Mouse (Mus musculus): ENCODE measurements around the gene Camk2g. TPM values are rescaled to one million over a fixed set of nuclear protein-coding genes. Genes with fewer than 3 reads are reported as not detected.

The Camk2g gene
- 0.35 and 0.38 TPM in 2 replicates for polyA plus RNA-seq (2012)

DNA sequence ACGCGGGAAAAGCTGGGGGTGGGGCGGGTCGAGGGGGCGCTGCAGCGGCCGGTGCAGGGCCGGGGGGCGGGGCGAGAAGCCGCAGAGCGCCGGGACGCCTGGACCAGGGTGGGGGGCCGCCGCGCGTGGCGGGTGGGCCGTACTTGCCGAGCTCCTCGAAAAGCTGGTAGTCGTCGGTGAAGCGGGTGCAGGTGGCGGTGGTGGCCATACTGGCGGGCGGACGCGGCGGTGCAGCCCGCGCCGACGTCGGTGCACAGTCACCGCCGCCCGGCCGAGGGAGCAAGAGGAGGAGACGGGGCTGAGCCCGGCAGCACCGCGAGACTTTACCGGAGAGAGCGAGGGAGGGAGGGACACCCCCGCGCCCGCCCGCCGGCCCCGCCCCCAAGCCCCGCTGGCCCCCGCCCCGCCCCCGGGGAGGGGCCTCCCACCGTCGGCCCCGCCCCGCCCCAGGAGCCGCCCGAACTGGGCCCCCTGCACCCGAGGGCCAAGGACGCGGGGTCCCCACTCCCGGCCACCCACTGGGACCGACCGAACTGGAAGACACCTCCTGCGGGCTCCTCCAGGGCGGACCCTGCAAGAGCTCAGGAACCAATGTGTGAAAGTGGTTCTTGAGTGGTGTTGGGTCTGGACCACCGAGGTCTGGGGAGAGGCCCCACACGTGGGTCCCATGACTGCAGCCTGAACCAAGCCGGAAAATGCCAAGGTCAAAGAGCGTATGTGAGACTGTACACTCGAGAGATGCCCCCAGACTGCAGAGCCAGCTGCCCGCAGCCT is at the start of gene Camk2g:
Gene Camk2g (minus strand): TSS at position 331 of the 774 bp plus-strand sequence.
- Histone ChIP-seq H3K4me3 (replicated peaks) (peak within 1 kb of the TSS; percentile 84), H3K27me3 (ENCODE audit: control insufficient read depth) (0 out of 2 replicates have a peak, but pooled peaks cover 3% of the 10 kb centered on the region), H3K4me1 (ENCODE audit: control insufficient read depth) (peaks cover 29% of the 10 kb centered on the region), H3K9me3 (ENCODE audit: control insufficient read depth, low read length) (no peaks in the 10 kb centered on the region), H3K36me3 (ENCODE audit: control insufficient read depth) (peaks cover 19% of the 10 kb centered on the region)
- TF ChIP-seq GATA1 (IDR thresholded peaks at IDR 0.05; ENCODE audit: low read length) (no peak), TAL1 (IDR thresholded peaks at IDR 0.05; ENCODE audit: low read length) (no peak)

DNA sequence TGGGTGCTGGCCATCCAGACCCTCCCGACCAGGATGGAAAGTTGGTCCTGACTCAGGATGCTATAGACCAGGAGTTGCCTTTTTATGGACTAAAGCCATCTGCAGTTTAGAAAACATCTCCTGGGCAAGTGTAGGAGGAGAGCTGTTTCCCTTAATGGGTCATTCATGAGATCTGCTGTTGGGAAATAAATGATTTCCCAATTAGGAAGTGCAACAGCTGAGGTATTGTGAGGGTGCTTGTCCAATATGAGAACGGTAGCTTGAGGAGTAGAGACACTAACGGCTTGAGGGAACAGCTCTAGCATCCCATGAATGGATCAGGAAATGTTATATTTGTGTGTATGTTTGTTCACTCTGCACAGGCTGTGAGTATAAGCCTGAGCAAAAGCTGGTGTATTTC is 48.7 kb upstream of the Camk2g start:
- Histone ChIP-seq H3K4me1 (ENCODE audit: control insufficient read depth) (no peaks in the 10 kb centered on the region), H3K9me3 (ENCODE audit: control insufficient read depth, low read length) (no peaks in the 10 kb centered on the region), H3K36me3 (ENCODE audit: control insufficient read depth) (no peaks in the 10 kb centered on the region), H3K4me3 (replicated peaks) (no peak overlapping the region), H3K27me3 (ENCODE audit: control insufficient read depth) (peaks cover 21% of the 10 kb centered on the region)
- TF ChIP-seq GATA1 (IDR thresholded peaks at IDR 0.05; ENCODE audit: low read length), result no peak

DNA sequence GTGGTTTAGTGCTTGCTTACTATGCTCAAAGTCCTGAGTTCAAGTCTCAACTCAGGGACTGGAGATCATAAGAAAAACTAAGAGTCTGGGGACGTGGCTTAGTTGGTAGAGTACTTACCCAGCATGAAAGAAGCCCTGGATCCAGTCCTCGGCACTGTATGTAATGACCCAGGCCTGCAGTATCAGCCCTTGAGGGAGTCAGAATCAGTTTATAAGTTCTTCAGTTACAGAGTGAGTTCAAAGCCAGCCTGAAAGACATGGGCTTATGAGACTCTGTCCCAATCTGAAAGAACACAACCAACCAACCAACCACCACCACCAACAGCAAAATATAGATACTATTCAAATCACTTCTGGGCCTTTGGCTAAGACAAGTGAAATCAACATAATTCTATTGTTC is 47.6 kb upstream of the Camk2g start:
- Histone ChIP-seq H3K36me3 (ENCODE audit: control insufficient read depth) (no peaks in the 10 kb centered on the region), H3K9me3 (ENCODE audit: control insufficient read depth, low read length) (no peaks in the 10 kb centered on the region), H3K27me3 (ENCODE audit: control insufficient read depth) (peaks cover 29% of the 10 kb centered on the region), H3K4me3 (replicated peaks) (no peak overlapping the region), H3K4me1 (ENCODE audit: control insufficient read depth) (peaks cover 6% of the 10 kb centered on the region)
- TF ChIP-seq TAL1 (IDR thresholded peaks at IDR 0.05; ENCODE audit: low read length) (no peak), GATA1 (IDR thresholded peaks at IDR 0.05; ENCODE audit: low read length) (no peak)

DNA sequence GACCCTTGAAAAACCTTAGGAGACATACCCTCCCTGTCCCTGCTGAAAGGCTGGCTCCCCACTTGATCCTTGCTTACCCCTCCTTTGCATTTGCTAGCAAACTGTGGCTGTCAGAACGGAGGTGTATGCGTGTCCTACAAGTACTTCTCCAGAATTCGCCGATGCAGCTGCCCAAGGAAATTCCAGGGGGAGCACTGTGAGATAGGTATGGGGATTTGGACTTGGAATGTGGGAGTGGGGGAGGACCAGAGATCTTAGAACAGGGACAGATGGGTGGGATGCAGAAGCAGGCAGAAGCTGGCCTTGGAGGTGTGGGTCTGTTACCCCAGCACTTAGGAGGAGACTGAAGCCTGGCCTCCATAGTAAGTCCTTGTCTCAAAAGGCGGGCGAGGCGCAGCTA is 43.8 kb upstream of the Camk2g start:
- Histone ChIP-seq H3K9me3 (ENCODE audit: control insufficient read depth, low read length) (no peaks in the 10 kb centered on the region), H3K36me3 (ENCODE audit: control insufficient read depth) (no peaks in the 10 kb centered on the region), H3K27me3 (ENCODE audit: control insufficient read depth) (peaks cover 52% of the 10 kb centered on the region), H3K4me1 (ENCODE audit: control insufficient read depth) (peaks cover 9% of the 10 kb centered on the region), H3K4me3 (replicated peaks) (no peak overlapping the region)
- TF ChIP-seq GATA1 (IDR thresholded peaks at IDR 0.05; ENCODE audit: low read length) (no peak), TAL1 (IDR thresholded peaks at IDR 0.05; ENCODE audit: low read length) (no peak)

DNA sequence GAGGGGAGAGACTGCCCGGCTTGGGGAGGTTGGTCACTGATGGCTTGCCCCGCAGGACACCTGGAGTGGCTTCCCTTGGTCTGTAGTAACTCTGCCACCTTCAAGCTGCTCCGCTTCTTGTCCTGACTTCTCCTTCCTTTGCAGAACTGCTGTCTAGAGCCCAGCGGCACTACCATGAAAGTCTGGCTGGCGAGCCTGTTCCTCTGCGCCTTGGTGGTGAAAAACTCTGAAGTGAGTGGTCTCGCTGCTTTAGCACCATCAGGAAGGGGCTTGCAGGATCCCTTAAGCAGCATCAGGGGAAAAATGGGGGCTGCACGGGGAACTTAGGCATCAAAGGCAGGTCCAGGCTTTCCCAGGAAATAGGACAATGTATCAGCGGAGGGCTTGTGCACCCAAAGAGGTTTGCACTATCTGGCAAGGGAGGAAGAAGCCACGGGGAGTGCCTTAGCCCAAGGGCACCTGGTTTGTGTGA is 43.1 kb upstream of the Camk2g start:
- H3K9me3 ChIP-seq (ENCODE audit: control insufficient read depth, low read length), result no peaks in the 10 kb centered on the region
- no peaks in the 10 kb centered on the region for H3K36me3 ChIP-seq (ENCODE audit: control insufficient read depth)
- peak overlapping the region; percentile 44 for H3K4me3 ChIP-seq (replicated peaks)
- peaks cover 56% of the 10 kb centered on the region for H3K27me3 ChIP-seq (ENCODE audit: control insufficient read depth)
- TF ChIP-seq GATA1 (IDR thresholded peaks at IDR 0.05; ENCODE audit: low read length), result no peak
- TF ChIP-seq TAL1 (IDR thresholded peaks at IDR 0.05; ENCODE audit: low read length), result no peak
- peaks cover 9% of the 10 kb centered on the region for H3K4me1 ChIP-seq (ENCODE audit: control insufficient read depth)

DNA sequence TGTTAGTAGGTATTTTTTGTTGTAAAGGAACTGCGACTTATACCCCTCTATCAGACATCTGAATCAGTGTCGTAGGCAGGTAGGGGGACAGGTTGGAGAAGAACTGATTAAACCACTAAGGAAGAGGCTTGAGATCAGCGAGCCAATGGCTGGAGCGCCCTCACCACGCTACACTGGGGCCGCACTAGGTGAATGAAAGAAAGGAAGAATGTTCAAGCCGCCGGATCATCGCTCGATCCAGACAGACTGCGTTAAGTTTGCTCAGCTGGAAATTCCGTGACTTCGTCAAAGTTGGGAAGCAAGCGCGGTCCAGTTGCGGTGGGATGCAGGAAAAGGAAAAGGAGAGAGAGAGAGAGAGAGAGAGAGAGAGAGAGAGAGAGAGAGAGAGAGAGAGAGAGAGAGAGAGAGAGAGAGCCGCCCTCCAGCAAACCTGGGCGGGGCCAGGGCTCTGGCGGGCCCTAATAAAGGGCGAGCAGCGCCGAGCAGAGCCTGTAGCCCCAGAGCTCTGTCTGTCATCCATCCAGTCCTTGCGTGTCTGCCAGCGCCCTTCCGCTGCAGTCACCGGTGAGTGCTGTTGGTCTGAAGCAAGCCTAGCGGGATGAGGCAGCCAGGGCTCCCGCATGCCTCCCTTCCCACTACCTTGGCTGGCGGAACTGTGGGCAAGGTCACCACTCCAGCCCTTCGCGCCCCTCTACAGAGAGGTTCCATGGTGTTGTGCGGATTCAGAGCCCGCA is 42.5 kb upstream of the Camk2g start, which contains the start of gene Plau:
Gene Plau (plus strand): TSS at position 490 of the 734 bp plus-strand sequence.
- Histone ChIP-seq H3K27me3 (ENCODE audit: control insufficient read depth) (peaks cover 56% of the 10 kb centered on the region), H3K36me3 (ENCODE audit: control insufficient read depth) (no peaks in the 10 kb centered on the region), H3K9me3 (ENCODE audit: control insufficient read depth, low read length) (no peaks in the 10 kb centered on the region), H3K4me3 (replicated peaks) (peak within 1 kb of the TSS; percentile 44), H3K4me1 (ENCODE audit: control insufficient read depth) (peaks cover 9% of the 10 kb centered on the region)
- TF ChIP-seq GATA1 (IDR thresholded peaks at IDR 0.05; ENCODE audit: low read length), result no peak
- no peak for TF ChIP-seq TAL1 (IDR thresholded peaks at IDR 0.05; ENCODE audit: low read length)

DNA sequence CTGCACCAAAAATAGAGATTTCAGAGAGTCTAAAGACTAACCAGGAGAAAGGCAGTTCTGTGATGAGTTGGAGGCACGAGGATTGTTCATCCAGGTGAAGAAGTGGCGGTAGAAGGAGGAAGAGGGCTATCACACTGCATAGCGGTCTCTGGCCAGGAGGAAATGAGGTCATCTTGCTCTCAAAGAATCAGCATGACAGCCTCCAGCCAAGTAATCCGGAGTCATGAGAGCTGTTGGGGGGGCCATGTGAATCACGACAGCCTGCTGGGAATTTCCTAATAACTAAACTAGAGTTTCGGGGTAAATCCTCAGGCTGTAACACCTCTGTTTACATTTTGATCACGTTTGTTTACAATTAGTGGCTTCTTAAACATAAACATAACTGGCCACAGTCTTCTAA is 40.2 kb upstream of the Camk2g start:
- TF ChIP-seq GATA1 (IDR thresholded peaks at IDR 0.05; ENCODE audit: low read length), result no peak
- TF ChIP-seq TAL1 (IDR thresholded peaks at IDR 0.05; ENCODE audit: low read length), result no peak
- no peak overlapping the region for H3K4me3 ChIP-seq (replicated peaks)

DNA sequence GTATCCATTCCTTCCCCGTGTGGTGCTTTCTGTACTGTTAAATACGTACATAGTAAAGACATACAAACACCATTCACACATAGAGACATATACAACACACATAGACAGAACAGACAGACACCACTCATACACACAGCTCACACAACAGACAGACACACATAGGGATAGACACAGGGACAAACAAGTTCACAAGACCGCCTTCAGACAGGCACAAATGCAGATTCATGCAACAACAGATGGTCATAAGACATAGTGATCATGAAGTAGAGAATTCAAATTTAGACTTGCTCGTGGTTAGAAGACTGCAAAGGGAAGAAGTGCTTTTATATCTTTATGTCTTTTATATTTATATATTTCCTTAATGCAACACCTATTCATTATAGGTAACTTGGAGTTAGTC is 39.6 kb upstream of the Camk2g start:
- peaks cover 58% of the 10 kb centered on the region for H3K27me3 ChIP-seq (ENCODE audit: control insufficient read depth)
- no peak overlapping the region for H3K4me3 ChIP-seq (replicated peaks)
- H3K4me1 ChIP-seq (ENCODE audit: control insufficient read depth), result peaks cover 9% of the 10 kb centered on the region
- TF ChIP-seq TAL1 (IDR thresholded peaks at IDR 0.05; ENCODE audit: low read length), result no peak
- TF ChIP-seq GATA1 (IDR thresholded peaks at IDR 0.05; ENCODE audit: low read length), result no peak
- H3K9me3 ChIP-seq (ENCODE audit: control insufficient read depth, low read length), result no peaks in the 10 kb centered on the region
- no peaks in the 10 kb centered on the region for H3K36me3 ChIP-seq (ENCODE audit: control insufficient read depth)

More for the DNA sequence above, 40.2 kb upstream of the Camk2g start:
- Histone ChIP-seq H3K9me3 (ENCODE audit: control insufficient read depth, low read length) (no peaks in the 10 kb centered on the region), H3K4me1 (ENCODE audit: control insufficient read depth) (peaks cover 9% of the 10 kb centered on the region), H3K27me3 (ENCODE audit: control insufficient read depth) (peaks cover 60% of the 10 kb centered on the region), H3K36me3 (ENCODE audit: control insufficient read depth) (no peaks in the 10 kb centered on the region)

DNA sequence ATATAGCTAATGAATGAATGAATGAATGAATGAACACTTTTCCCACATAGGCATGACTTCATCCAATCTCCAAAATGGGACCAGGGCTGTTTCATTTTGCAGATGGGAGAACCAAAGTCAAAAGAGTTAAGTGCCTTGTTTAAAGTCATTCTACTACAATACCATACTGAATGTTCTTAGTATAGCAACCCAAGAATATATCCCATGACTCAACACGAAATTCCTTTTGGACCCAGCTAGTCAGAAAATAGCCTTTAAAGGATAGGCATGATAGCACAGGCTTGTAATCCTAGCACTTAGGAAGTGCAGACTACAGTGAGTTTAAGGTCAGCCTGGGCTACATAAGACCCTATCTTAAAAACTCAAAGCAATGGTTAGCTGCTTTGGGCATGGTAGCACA is 38.0 kb upstream of the Camk2g start:
- Histone ChIP-seq H3K4me3 (replicated peaks) (no peak overlapping the region), H3K9me3 (ENCODE audit: control insufficient read depth, low read length) (no peaks in the 10 kb centered on the region), H3K36me3 (ENCODE audit: control insufficient read depth) (no peaks in the 10 kb centered on the region), H3K27me3 (ENCODE audit: control insufficient read depth) (peaks cover 44% of the 10 kb centered on the region), H3K4me1 (ENCODE audit: control insufficient read depth) (peaks cover 7% of the 10 kb centered on the region)
- TF ChIP-seq TAL1 (IDR thresholded peaks at IDR 0.05; ENCODE audit: low read length) (no peak), GATA1 (IDR thresholded peaks at IDR 0.05; ENCODE audit: low read length) (no peak)
